Mouse (Mus musculus) embryonic facial prominence, embryonic 10.5 days (tissue): ENCODE measurements around the gene Rara. TPM values are rescaled to one million over a fixed set of nuclear protein-coding genes. Genes with fewer than 3 reads are reported as not detected.
A peak's percentile ranks its signal among the peaks of the same experiment; 100 is the strongest.

Experiments used
- DNase-seq: peaks from one replicate; pipeline ENCODE4 v3.0.0-alpha.2; 2017; ENCODE audit warnings: low spot score
- H3K27ac ChIP-seq: fragments of 300-500 bp; sonication (generic); replicated peaks from 2 replicates; pipeline ENCODE4 v1.5.1; 2016; ENCODE audit warnings: mild to moderate bottlenecking
- H3K27me3 ChIP-seq: fragments of 300-500 bp; sonication (generic); replicated peaks from 2 replicates; pipeline ENCODE4 v1.6.1; 2016; ENCODE audit warnings: low read depth, mild to moderate bottlenecking; ENCODE audit not compliant: poor library complexity, severe bottlenecking
- H3K36me3 ChIP-seq: fragments of 300-500 bp; sonication (generic); replicated peaks from 2 replicates; pipeline ENCODE4 v1.6.1; 2016; ENCODE audit warnings: mild to moderate bottlenecking, moderate library complexity
- H3K4me1 ChIP-seq: fragments of 300-500 bp; sonication (generic); 2 replicates; pipeline ENCODE4 v1.6.1; 2016
- H3K4me3 ChIP-seq: fragments of 300-500 bp; sonication (generic); 2 replicates; pipeline ENCODE4 v1.5.1; 2016; ENCODE audit warnings: mild to moderate bottlenecking, moderate library complexity
- H3K9me3 ChIP-seq: fragments of 300-500 bp; sonication (generic); 2 replicates; pipeline ENCODE4 v1.6.1; 2016; ENCODE audit warnings: mild to moderate bottlenecking
- WGBS: fragments of 180-500 bp; shearing (Covaris S2); methylation state at CpG from one replicate; pipeline ENCODE4 v1.1.7; 2016; 5-methylcytosine and 5-hydroxymethylcytosine counted together
- polyA plus RNA-seq: library from polyadenylated mRNA; unstranded; fragments of >200 nt; fragmentation: Nextera tagmentation; extraction: Ambion mirVana; gene quantifications from 2 replicates; pipeline ENCODE4 v1.2.1, GENCODE M21; 2016

Rara gene
- polyA plus RNA-seq, 1 experiment from 2014 or later = 35.6 TPM

- Histone ChIP-seq H3K9me3 (no peaks in the 10 kb centered on the region), H3K4me3 (no peak overlapping the region), H3K27me3 (peaks cover 8% of the 10 kb centered on the region; the same call in 1 of the 2 replicates), H3K36me3 (peaks cover 8% of the 10 kb centered on the region), H3K4me1 (peaks cover 99% of the 10 kb centered on the region), H3K27ac (peak overlapping the region; percentile 53; the same call in 1 of the 2 replicates)
- DNase-seq = no peak
- 82% methylated on average over 3 of the region's 3 CpGs for WGBS
These were observed 6.7 kb downstream of the Rara start for GRCm38 (mm10) chr11:98934367-98934766.

- WGBS = 84% methylated on average over 3 of the region's 3 CpGs
- Histone ChIP-seq H3K36me3 (peaks cover 14% of the 10 kb centered on the region), H3K4me3 (no peak overlapping the region), H3K9me3 (no peaks in the 10 kb centered on the region), H3K4me1 (peaks cover 99% of the 10 kb centered on the region), H3K27me3 (peaks cover 8% of the 10 kb centered on the region; the same call in 1 of the 2 replicates), H3K27ac (peak overlapping the region; percentile 94)
- no peak for DNase-seq
These were observed 7.5 kb downstream of the Rara start for GRCm38 (mm10) chr11:98935123-98935522.

- peak; percentile 93 for DNase-seq
- 1% methylated on average over 29 of the region's 29 CpGs for WGBS
- Histone ChIP-seq H3K27ac (peak overlapping the region; percentile 94), H3K36me3 (peaks cover 15% of the 10 kb centered on the region), H3K27me3 (peaks cover 8% of the 10 kb centered on the region; the same call in 1 of the 2 replicates), H3K4me3 (peak overlapping the region; percentile 88), H3K4me1 (peaks cover 99% of the 10 kb centered on the region), H3K9me3 (no peaks in the 10 kb centered on the region)
These were observed 8.6 kb downstream of the Rara start for GRCm38 (mm10) chr11:98936170-98936569.

- no peak for DNase-seq
- Histone ChIP-seq H3K36me3 (peaks cover 15% of the 10 kb centered on the region), H3K4me1 (peaks cover 99% of the 10 kb centered on the region), H3K27me3 (peaks cover 8% of the 10 kb centered on the region; the same call in 1 of the 2 replicates), H3K4me3 (peak overlapping the region; percentile 88), H3K9me3 (no peaks in the 10 kb centered on the region), H3K27ac (peak overlapping the region; percentile 94)
- 2% methylated on average over 23 of the region's 23 CpGs for WGBS
These were observed 9.2 kb downstream of the Rara start for GRCm38 (mm10) chr11:98936606-98937409.

GRCm38 (mm10) chr11:98937410-98937913, 9.8 kb downstream of the Rara start:
- peak; percentile 95 for DNase-seq
- H3K9me3 ChIP-seq = no peaks in the 10 kb centered on the region
- WGBS = under 1% methylated on average over 38 of the region's 38 CpGs
- peaks cover 15% of the 10 kb centered on the region for H3K36me3 ChIP-seq
- peak overlapping the region; percentile 88 for H3K4me3 ChIP-seq
- H3K27me3 ChIP-seq = peaks cover 8% of the 10 kb centered on the region; the same call in 1 of the 2 replicates
- H3K27ac ChIP-seq = peak overlapping the region; percentile 94
- peaks cover 99% of the 10 kb centered on the region for H3K4me1 ChIP-seq

- under 1% methylated on average over 39 of the region's 39 CpGs for WGBS
- H3K9me3 ChIP-seq = no peaks in the 10 kb centered on the region
- peak; percentile 77 for DNase-seq
- peaks cover 8% of the 10 kb centered on the region; the same call in 1 of the 2 replicates for H3K27me3 ChIP-seq
- peak overlapping the region; percentile 94 for H3K27ac ChIP-seq
- peaks cover 15% of the 10 kb centered on the region for H3K36me3 ChIP-seq
- H3K4me1 ChIP-seq = peaks cover 99% of the 10 kb centered on the region
- H3K4me3 ChIP-seq = peak overlapping the region; percentile 88
These were observed 10.5 kb downstream of the Rara start for GRCm38 (mm10) chr11:98937914-98938694.

GRCm38 (mm10) chr11:98938701-98939083, 11.1 kb downstream of the Rara start:
- WGBS = 39% methylated on average over 7 of the region's 7 CpGs
- H3K27ac ChIP-seq = peak overlapping the region; percentile 94
- H3K27me3 ChIP-seq = peaks cover 8% of the 10 kb centered on the region; the same call in 1 of the 2 replicates
- peaks cover 99% of the 10 kb centered on the region for H3K4me1 ChIP-seq
- no peaks in the 10 kb centered on the region for H3K9me3 ChIP-seq
- peaks cover 15% of the 10 kb centered on the region for H3K36me3 ChIP-seq
- no peak for DNase-seq
- peak overlapping the region; percentile 88 for H3K4me3 ChIP-seq

- DNase-seq = no peak
- Histone ChIP-seq H3K9me3 (no peaks in the 10 kb centered on the region), H3K27ac (peak overlapping the region; percentile 94), H3K36me3 (peaks cover 15% of the 10 kb centered on the region), H3K4me3 (peak overlapping the region; percentile 88), H3K4me1 (peaks cover 99% of the 10 kb centered on the region), H3K27me3 (peaks cover 8% of the 10 kb centered on the region; the same call in 1 of the 2 replicates)
- WGBS = 46% methylated on average over 15 of the region's 15 CpGs
These were observed 11.7 kb downstream of the Rara start for GRCm38 (mm10) chr11:98939084-98939952.

- Histone ChIP-seq H3K36me3 (peaks cover 11% of the 10 kb centered on the region), H3K27me3 (peaks cover 8% of the 10 kb centered on the region; the same call in 1 of the 2 replicates), H3K27ac (peak overlapping the region; percentile 94), H3K4me1 (peaks cover 100% of the 10 kb centered on the region), H3K4me3 (peak overlapping the region; percentile 88), H3K9me3 (no peaks in the 10 kb centered on the region)
- DNase-seq = peak; percentile 13
- 44% methylated on average over 11 of the region's 11 CpGs for WGBS
These were observed 12.5 kb downstream of the Rara start for GRCm38 (mm10) chr11:98939953-98940641.

- peak; percentile 41 for DNase-seq
- 36% methylated on average over 3 of the region's 3 CpGs for WGBS
- Histone ChIP-seq H3K4me3 (peak overlapping the region; percentile 88), H3K9me3 (no peaks in the 10 kb centered on the region), H3K27me3 (0 out of 2 replicates have a peak, but pooled peaks cover 1% of the 10 kb centered on the region), H3K4me1 (peaks cover 100% of the 10 kb centered on the region), H3K36me3 (peaks cover 10% of the 10 kb centered on the region), H3K27ac (peak overlapping the region; percentile 94)
These were observed 13.2 kb downstream of the Rara start for GRCm38 (mm10) chr11:98940776-98941175.

GRCm38 (mm10) chr11:98941341-98941825, 13.8 kb downstream of the Rara start:
- Histone ChIP-seq H3K4me3 (peak overlapping the region; percentile 88), H3K9me3 (no peaks in the 10 kb centered on the region), H3K4me1 (peaks cover 100% of the 10 kb centered on the region), H3K27ac (peak overlapping the region; percentile 94), H3K36me3 (peaks cover 12% of the 10 kb centered on the region), H3K27me3 (no peaks in the 10 kb centered on the region)
- peak; percentile 35 for DNase-seq
- WGBS = 4% methylated on average over 12 of the region's 12 CpGs
